Mouse (Mus musculus): ENCODE data around the gene Igfbp5. TPM values are rescaled to one million over a fixed set of nuclear protein-coding genes. Genes with fewer than 3 reads are reported as not detected.

Igfbp5 gene
- polyA plus RNA-seq, 1 experiment: 0.04 TPM

GRCm38 (mm10) chr1:72860502-72860901 lies 14.2 kb downstream of the Igfbp5 start:
- Histone ChIP-seq H3K9me3 (no peaks in the 10 kb centered on the region), H3K27me3 (replicated peaks) (peaks cover 22% of the 10 kb centered on the region), H3K4me1 (no peaks in the 10 kb centered on the region), H3K4me3 (replicated peaks) (no peak overlapping the region), H3K36me3 (replicated peaks; ENCODE audit: low read length) (no peaks in the 10 kb centered on the region)
- TF ChIP-seq GATA1 (IDR thresholded peaks at IDR 0.05; ENCODE audit: borderline replicate concordance, low read length): no peak
- TF ChIP-seq FLI1 (IDR thresholded peaks at IDR 0.05; ENCODE audit: low read length): no peak

GRCm38 (mm10) chr1:72859963-72860362 lies 14.7 kb downstream of the Igfbp5 start:
- Histone ChIP-seq H3K27me3 (replicated peaks) (peaks cover 22% of the 10 kb centered on the region), H3K36me3 (replicated peaks; ENCODE audit: low read length) (no peaks in the 10 kb centered on the region), H3K4me3 (replicated peaks) (no peak overlapping the region), H3K4me1 (no peaks in the 10 kb centered on the region), H3K9me3 (no peaks in the 10 kb centered on the region)
- TF ChIP-seq GATA1 (IDR thresholded peaks at IDR 0.05; ENCODE audit: borderline replicate concordance, low read length) (no peak), FLI1 (IDR thresholded peaks at IDR 0.05; ENCODE audit: low read length) (no peak)

- Histone ChIP-seq H3K27me3 (replicated peaks) (peaks cover 18% of the 10 kb centered on the region), H3K4me1 (no peaks in the 10 kb centered on the region), H3K36me3 (replicated peaks; ENCODE audit: low read length) (no peaks in the 10 kb centered on the region), H3K4me3 (replicated peaks) (no peak overlapping the region), H3K9me3 (no peaks in the 10 kb centered on the region)
- TF ChIP-seq GATA1 (IDR thresholded peaks at IDR 0.05; ENCODE audit: borderline replicate concordance, low read length) (no peak), FLI1 (IDR thresholded peaks at IDR 0.05; ENCODE audit: low read length) (no peak)
These were observed 15.8 kb downstream of the Igfbp5 start for GRCm38 (mm10) chr1:72858874-72859273.

GRCm38 (mm10) chr1:72858286-72858685 lies 16.4 kb downstream of the Igfbp5 start:
- no peak overlapping the region for H3K4me3 ChIP-seq (replicated peaks)
- no peaks in the 10 kb centered on the region for H3K4me1 ChIP-seq
- H3K36me3 ChIP-seq (replicated peaks; ENCODE audit: low read length): no peaks in the 10 kb centered on the region
- H3K9me3 ChIP-seq: no peaks in the 10 kb centered on the region
- TF ChIP-seq GATA1 (IDR thresholded peaks at IDR 0.05; ENCODE audit: borderline replicate concordance, low read length): no peak
- no peak for TF ChIP-seq FLI1 (IDR thresholded peaks at IDR 0.05; ENCODE audit: low read length)
- peaks cover 17% of the 10 kb centered on the region for H3K27me3 ChIP-seq (replicated peaks)

GRCm38 (mm10) chr1:72857631-72858030 lies 17.1 kb downstream of the Igfbp5 start:
- TF ChIP-seq FLI1 (IDR thresholded peaks at IDR 0.05; ENCODE audit: low read length) (no peak), GATA1 (IDR thresholded peaks at IDR 0.05; ENCODE audit: borderline replicate concordance, low read length) (no peak)
- Histone ChIP-seq H3K36me3 (replicated peaks; ENCODE audit: low read length) (no peaks in the 10 kb centered on the region), H3K4me1 (no peaks in the 10 kb centered on the region), H3K9me3 (no peaks in the 10 kb centered on the region), H3K27me3 (replicated peaks) (peaks cover 17% of the 10 kb centered on the region), H3K4me3 (replicated peaks) (no peak overlapping the region)

GRCm38 (mm10) chr1:72857142-72857541 lies 17.5 kb downstream of the Igfbp5 start:
- TF ChIP-seq GATA1 (IDR thresholded peaks at IDR 0.05; ENCODE audit: borderline replicate concordance, low read length) (no peak), FLI1 (IDR thresholded peaks at IDR 0.05; ENCODE audit: low read length) (no peak)
- H3K4me3 ChIP-seq (replicated peaks): no peak overlapping the region
- no peaks in the 10 kb centered on the region for H3K9me3 ChIP-seq
- H3K4me1 ChIP-seq: no peaks in the 10 kb centered on the region
- H3K36me3 ChIP-seq (replicated peaks; ENCODE audit: low read length): no peaks in the 10 kb centered on the region
- H3K27me3 ChIP-seq (replicated peaks): peaks cover 15% of the 10 kb centered on the region

- TF ChIP-seq GATA1 (IDR thresholded peaks at IDR 0.05; ENCODE audit: borderline replicate concordance, low read length) (no peak), FLI1 (IDR thresholded peaks at IDR 0.05; ENCODE audit: low read length) (no peak)
- no peak overlapping the region for H3K4me3 ChIP-seq (replicated peaks)
- no peaks in the 10 kb centered on the region for H3K4me1 ChIP-seq
These were observed 18.3 kb downstream of the Igfbp5 start for GRCm38 (mm10) chr1:72856209-72856909.

GRCm38 (mm10) chr1:72855729-72856128 lies 19.0 kb downstream of the Igfbp5 start:
- Histone ChIP-seq H3K4me3 (replicated peaks) (no peak overlapping the region), H3K27me3 (replicated peaks) (peaks cover 17% of the 10 kb centered on the region), H3K36me3 (replicated peaks; ENCODE audit: low read length) (no peaks in the 10 kb centered on the region), H3K9me3 (no peaks in the 10 kb centered on the region), H3K4me1 (no peaks in the 10 kb centered on the region)
- TF ChIP-seq FLI1 (IDR thresholded peaks at IDR 0.05; ENCODE audit: low read length) (no peak), GATA1 (IDR thresholded peaks at IDR 0.05; ENCODE audit: borderline replicate concordance, low read length) (no peak)

More at GRCm38 (mm10) chr1:72856209-72856909, 18.3 kb downstream of the Igfbp5 start:
- Histone ChIP-seq H3K27me3 (replicated peaks) (peaks cover 17% of the 10 kb centered on the region), H3K9me3 (no peaks in the 10 kb centered on the region), H3K36me3 (replicated peaks; ENCODE audit: low read length) (no peaks in the 10 kb centered on the region)

- TF ChIP-seq GATA1 (IDR thresholded peaks at IDR 0.05; ENCODE audit: borderline replicate concordance, low read length): no peak
- no peak for TF ChIP-seq FLI1 (IDR thresholded peaks at IDR 0.05; ENCODE audit: low read length)
- Histone ChIP-seq H3K36me3 (replicated peaks; ENCODE audit: low read length) (no peaks in the 10 kb centered on the region), H3K4me1 (no peaks in the 10 kb centered on the region), H3K27me3 (replicated peaks) (peaks cover 17% of the 10 kb centered on the region), H3K4me3 (replicated peaks) (no peak overlapping the region), H3K9me3 (no peaks in the 10 kb centered on the region)
These were observed 20.1 kb downstream of the Igfbp5 start for GRCm38 (mm10) chr1:72854337-72855237.

GRCm38 (mm10) chr1:72853759-72854158 lies 20.9 kb downstream of the Igfbp5 start:
- H3K36me3 ChIP-seq (replicated peaks; ENCODE audit: low read length): no peaks in the 10 kb centered on the region
- no peaks in the 10 kb centered on the region for H3K9me3 ChIP-seq
- no peaks in the 10 kb centered on the region for H3K4me1 ChIP-seq
- H3K27me3 ChIP-seq (replicated peaks): peaks cover 15% of the 10 kb centered on the region
- no peak for TF ChIP-seq GATA1 (IDR thresholded peaks at IDR 0.05; ENCODE audit: borderline replicate concordance, low read length)
- TF ChIP-seq FLI1 (IDR thresholded peaks at IDR 0.05; ENCODE audit: low read length): no peak
- H3K4me3 ChIP-seq (replicated peaks): no peak overlapping the region

All from megakaryocyte, embryonic 14.5 days (primary cell).